Mouse (Mus musculus): Measurements from ENCODE around the gene 3300002I08Rik.
"Not testable (repeated sequence)": the region's sequence is repeated elsewhere in the genome, so short reads cannot be mapped to it uniquely, and the experiment has no call there.

3300002I08Rik gene

GRCm38 (mm10) chr2:150362113-150362877 is at the start of gene 3300002I08Rik:
Gene 3300002I08Rik (minus strand): TSS chr2:150362765.
- peak; percentile 81 for DNase-seq (ENCODE audit: low read depth, low spot score)

- not testable (repeated sequence) for DNase-seq (ENCODE audit: low read depth, low spot score)
Observed at GRCm38 (mm10) chr2:150412146-150412545, 49.6 kb upstream of the 3300002I08Rik start.

DNA sequence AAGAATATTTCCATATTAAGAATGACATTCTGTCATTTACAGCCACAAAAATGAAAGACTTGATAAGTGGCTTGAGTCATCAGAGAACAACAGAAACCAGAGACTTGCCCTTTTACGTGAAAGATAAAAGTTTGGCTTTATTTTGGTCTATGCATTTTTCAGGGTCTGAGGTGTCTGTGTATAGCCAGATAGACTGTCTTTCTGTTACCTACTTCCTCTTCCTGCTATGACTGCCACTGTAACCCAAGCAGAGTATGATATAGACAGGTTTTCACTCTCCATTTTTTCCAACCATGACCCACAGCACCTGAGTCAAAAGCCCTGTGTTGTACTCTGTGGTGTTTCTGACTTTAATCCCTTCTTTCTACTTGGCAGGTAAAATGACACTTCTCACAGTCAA is 27.6 kb upstream of the 3300002I08Rik start:
- no peak for DNase-seq (ENCODE audit: low read depth, low spot score)

DNA sequence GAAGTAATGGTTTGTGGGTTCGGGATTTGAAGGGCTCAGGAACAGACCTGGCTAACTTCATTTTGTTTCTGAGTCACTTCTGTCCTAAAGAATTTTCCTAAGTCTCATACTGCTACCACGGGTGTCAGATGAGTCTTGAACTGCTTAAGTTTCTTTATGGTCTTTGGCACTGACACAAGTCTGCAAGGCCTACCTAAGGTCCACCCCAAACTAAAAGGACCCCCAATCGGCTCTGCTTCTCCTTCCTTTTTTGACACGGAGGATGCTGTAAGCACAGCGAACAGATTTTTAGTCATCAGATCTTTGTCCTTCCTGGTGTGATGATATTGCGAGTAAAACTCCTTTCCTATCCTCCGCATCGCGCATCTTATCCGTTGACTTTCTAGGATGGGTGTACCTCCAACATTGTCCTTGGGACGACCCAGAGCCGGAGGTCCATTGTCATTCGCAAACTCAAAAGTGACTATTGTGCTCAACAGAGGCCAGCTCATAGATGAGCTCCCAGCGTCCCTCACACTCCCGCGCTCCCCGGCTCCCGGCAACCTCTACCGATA is 23.1 kb upstream of the 3300002I08Rik start:
- DNase-seq (ENCODE audit: low read depth, low spot score): not testable (repeated sequence)

DNA sequence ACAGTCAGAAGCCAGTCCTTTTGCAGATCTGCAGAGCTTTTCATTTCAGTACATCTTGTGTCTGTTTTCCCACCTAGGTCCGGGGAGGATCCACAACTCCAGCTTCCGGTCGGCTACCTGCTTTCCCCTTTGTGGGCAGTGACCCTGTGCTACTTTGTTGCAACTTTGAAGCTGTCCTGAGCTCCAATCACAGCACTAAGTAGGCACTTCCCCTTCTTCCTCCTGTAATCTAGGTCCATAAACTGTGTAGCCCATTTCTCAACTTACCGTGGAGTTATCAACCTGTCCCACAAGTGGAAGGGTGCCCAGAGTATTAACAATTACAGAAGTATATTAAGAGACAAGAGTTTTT is 289 bp upstream of the 3300002I08Rik start:
- no peak for DNase-seq (ENCODE audit: low read depth, low spot score)

DNA sequence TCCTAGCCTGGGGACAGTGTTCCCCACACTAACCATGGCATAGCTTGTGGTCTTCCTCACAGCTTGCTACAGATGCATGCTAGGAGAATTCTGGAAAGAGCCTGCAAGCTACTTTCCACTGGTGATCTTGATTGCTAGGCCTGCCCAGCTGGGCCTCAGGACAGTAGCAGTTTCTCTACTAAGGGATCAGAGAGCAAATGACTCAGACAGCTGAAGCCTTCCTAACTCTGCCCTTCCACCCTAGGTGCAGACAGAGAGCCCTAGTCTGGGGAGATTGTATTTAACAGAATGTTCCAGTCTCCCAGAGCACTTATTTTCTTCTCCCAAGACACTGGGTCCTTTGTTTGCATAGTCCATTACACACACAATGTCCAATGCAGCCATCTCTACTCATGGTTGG is 5.4 kb downstream of the 3300002I08Rik start:
- DNase-seq (ENCODE audit: low read depth, low spot score): not testable (repeated sequence)

GRCm38 (mm10) chr2:150323402-150323801 is 39.2 kb downstream of the 3300002I08Rik start, which contains the start of gene Gm10130:
Gene Gm10130 (plus strand): TSS chr2:150323702.
- DNase-seq (ENCODE audit: low read depth, low spot score): no peak

- DNase-seq (ENCODE audit: low read depth, low spot score): no peak
Observed at GRCm38 (mm10) chr2:150318973-150319372, 43.6 kb downstream of the 3300002I08Rik start.

DNA sequence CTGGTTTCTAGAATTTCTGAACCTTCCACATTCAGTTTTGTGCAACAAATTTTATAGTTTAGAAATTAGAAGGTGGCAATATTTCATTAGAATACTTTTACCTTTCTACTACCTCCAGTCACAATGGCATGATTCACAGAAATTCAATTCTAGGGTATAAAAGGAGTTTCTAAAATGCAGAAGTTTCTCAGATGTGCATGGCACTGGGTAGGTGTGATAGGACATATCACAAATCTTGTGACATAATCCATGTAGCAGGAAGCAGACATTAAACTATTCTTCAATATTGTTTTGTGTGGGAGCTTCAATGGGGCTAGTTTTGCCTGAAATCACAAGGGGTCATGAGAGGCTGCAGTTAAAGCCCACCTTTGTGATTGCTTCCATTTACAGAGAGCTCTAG is 46.4 kb downstream of the 3300002I08Rik start:
- DNase-seq (ENCODE audit: low read depth, low spot score): no peak

DNA sequence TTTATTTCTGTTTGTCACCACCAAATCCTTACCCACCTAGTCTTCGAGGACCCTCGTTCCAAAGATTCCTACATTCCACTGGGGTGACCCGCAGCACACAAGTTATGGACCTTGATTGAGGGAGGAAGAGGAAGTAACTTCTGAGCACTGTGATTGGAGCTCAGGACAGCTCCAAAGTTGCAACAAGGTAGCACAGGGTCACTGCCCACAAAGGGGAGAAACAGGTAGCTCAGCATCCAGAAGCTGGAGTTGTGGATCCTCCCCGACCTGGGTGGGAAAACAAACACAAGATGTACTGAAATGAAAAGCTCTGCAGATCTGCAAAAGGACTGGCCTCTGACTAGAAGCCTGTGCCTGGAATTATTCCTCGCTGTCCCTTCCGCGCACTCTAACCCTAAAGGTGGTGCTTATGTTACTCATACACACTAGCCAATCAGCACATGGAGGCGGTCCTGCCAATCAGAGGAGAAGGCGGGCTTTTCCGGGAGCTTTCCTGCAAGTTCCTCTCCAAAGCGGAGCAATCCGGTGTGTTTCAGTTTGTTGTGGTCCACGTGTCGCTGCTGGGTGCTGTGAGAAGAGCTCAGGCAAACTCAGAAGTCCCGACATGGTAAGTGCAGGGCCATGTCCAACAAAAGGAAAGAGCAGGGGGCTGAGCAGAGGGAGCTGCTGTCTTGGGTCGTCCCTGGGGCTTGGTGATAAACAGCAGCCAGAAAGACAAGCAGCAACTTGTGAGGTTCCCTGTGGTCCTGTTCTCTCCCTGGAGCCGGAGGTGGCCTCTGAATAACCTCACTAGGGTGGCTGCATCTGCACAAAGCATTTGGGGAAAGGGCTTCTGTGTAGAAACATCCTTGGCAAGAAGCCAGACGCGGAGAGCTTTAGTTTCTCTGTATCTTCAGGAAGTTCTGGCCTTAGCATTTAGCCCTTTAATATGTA is 51.3 kb downstream of the 3300002I08Rik start:
- DNase-seq (ENCODE audit: low read depth, low spot score): peak; percentile 86

DNA sequence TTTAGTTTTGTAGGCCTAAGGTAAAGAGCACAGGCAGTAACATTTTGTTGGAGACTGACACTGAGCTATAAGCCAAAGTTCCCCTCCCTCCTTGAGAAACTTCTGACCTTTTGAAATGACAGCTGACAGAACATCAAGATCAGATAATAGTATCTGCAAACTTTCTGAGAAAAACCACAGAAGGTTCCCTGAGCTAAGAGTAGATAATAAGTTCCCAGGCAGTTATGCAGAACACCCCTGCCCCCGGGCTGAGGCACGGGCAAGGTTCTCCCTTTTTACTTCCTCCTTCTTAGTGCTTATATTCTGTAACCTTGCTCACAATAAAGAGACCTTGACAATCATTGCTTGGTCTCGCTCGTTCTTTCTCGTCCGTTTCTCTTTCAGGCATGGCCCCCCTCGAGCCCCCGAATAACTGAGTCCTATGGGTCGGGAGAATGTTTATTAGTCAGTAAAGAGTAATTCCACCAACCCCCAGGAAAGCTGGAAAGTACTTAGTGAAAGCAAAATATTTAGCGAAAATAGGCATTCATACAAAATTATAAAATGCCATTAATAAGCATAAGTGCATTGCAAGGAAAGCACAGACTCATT is 55.3 kb downstream of the 3300002I08Rik start:
- DNase-seq (ENCODE audit: low read depth, low spot score): peak; percentile 76

- DNase-seq (ENCODE audit: low read depth, low spot score): no peak
Observed at GRCm38 (mm10) chr2:150299096-150299495, 63.5 kb downstream of the 3300002I08Rik start.

DNA sequence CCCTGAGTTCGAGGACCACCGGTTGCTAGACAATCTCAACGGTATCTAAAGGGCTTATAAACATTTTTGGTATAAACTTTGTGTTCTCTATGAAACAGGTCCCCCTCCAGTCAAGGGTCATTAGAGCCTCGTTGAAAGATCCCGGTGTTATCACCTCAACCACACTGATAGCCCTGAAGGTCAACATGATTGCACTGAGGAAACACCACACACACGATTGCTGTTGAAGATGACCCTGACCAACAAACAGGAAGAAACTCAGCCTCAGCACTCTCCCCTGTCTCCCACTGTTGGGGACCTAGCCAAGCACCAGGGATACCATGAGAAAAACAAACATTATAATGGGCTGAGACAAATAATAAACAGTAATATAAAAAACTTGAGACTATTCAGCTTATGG is 68.9 kb downstream of the 3300002I08Rik start:
- no peak for DNase-seq (ENCODE audit: low read depth, low spot score)
